Mouse (Mus musculus): ENCODE results near the gene Pou2f1.

GRCm38 (mm10) chr1:165932842-165933241 is 69.6 kb downstream of the Pou2f1 start:
- TF ChIP-seq CTCF (IDR thresholded peaks at IDR 0.05; ENCODE audit: extremely low read depth, insufficient read depth, insufficient read length, insufficient replicate concordance) (no peak), POLR2A (IDR thresholded peaks at IDR 0.05; ENCODE audit: low read depth, low read length) (no peak)
